ENCODE assay signal across 21 mouse cellular contexts in genomic region chr5:108657406-108657805, GRCm38 (mm10). TPM values are rescaled to one million over a fixed set of nuclear protein-coding genes. Genes with fewer than 3 reads are reported as not detected.
DNase-seq lines count a peak whose midpoint lies in the region; ATAC-seq and TF ChIP-seq lines count a peak whose summit lies in the region.
"Had no signal": no experiment of that assay in that cellular context is flagged by ENCODE, and none has a peak within 500 bp of the region (broad histone marks: within the 10 kb centered on the region; RNA-seq: fewer than 3 reads in every experiment).

No protein-coding gene starts in this region.

- H3K9ac ChIP-seq in forebrain, embryonic 13.5 days, result 0 out of 2 replicates have a peak overlapping the region, but pooled peaks have one; percentile 5
- no peak overlapping the region for H3K9ac ChIP-seq in forebrain, postnatal 0 days
- H3K9ac ChIP-seq in heart, embryonic 13.5 days, result 0 out of 2 replicates have a peak overlapping the region, but pooled peaks have one; percentile 14
- H3K9ac ChIP-seq: heart, embryonic 12.5 days; hindbrain, embryonic 12.5 days; hindbrain, embryonic 15.5 days had no signal

- H3K4me2 ChIP-seq in forebrain, embryonic 13.5 days, result no peak overlapping the region
- H3K4me2 ChIP-seq in forebrain, postnatal 0 days (ENCODE audit: low read depth), result no peak overlapping the region
- no peak overlapping the region for H3K4me2 ChIP-seq in heart, embryonic 13.5 days
- H3K4me2 ChIP-seq: heart, embryonic 12.5 days; hindbrain, embryonic 12.5 days; hindbrain, embryonic 15.5 days had no signal

- no peaks in the 10 kb centered on the region for H3K27me3 ChIP-seq in forebrain, embryonic 13.5 days
- H3K27me3 ChIP-seq in forebrain, postnatal 0 days (ENCODE audit: insufficient read depth, low read length), result no peaks in the 10 kb centered on the region
- no peaks in the 10 kb centered on the region for H3K27me3 ChIP-seq in heart, embryonic 13.5 days (replicated peaks)
- H3K27me3 ChIP-seq: heart, embryonic 12.5 days; hindbrain, embryonic 12.5 days; hindbrain, embryonic 15.5 days had no signal

- ATAC-seq in forebrain, embryonic 13.5 days, result no peak
- ATAC-seq in forebrain, postnatal 0 days, result no peak
- no peak for ATAC-seq in heart, embryonic 13.5 days (ENCODE audit: extremely low read depth, insufficient number of reproducible peaks, low FRiP score, low TSS enrichment)
- ATAC-seq: CD4-positive, CD25-positive, alpha-beta regulatory T cell, adult 4 months; forebrain, embryonic 16.5 days; intestine, postnatal 0 days had no signal

- H3K4me1 ChIP-seq in forebrain, embryonic 13.5 days, result peaks cover 18% of the 10 kb centered on the region
- H3K4me1 ChIP-seq in forebrain, postnatal 0 days (ENCODE audit: insufficient read depth), result peaks cover 8% of the 10 kb centered on the region
- H3K4me1 ChIP-seq in heart, embryonic 13.5 days, result peaks cover 15% of the 10 kb centered on the region

- no peak overlapping the region for H3K27ac ChIP-seq in forebrain, embryonic 13.5 days
- H3K27ac ChIP-seq in forebrain, postnatal 0 days (ENCODE audit: low read depth, low read length), result no peak overlapping the region
- H3K27ac ChIP-seq in heart, embryonic 13.5 days (replicated peaks), result no peak overlapping the region
- H3K27ac ChIP-seq: forebrain, embryonic 10.5 days; gastrocnemius, adult 2 months; hindbrain, embryonic 12.5 days; hindbrain, embryonic 15.5 days had no signal

- no peak for DNase-seq in forebrain, postnatal 0 days
- no peak for DNase-seq in heart, adult 9 months (ENCODE audit: low spot score in 2 of 2)
- peak; percentile 1 for DNase-seq in right cerebral cortex, postnatal 14 days
- DNase-seq in right cerebral cortex, postnatal 4 days, result no peak
- DNase-seq: adrenal gland, adult 2 months; adrenal gland, postnatal 14 days; cerebellum, adult 11 months; cerebellum, postnatal 25 days; gastrocnemius, adult 2 months; gastrocnemius, postnatal 14 days; heart, adult 18-20 months; heart, postnatal 14 days had no signal

- 81% methylated on average over 5 of the region's 5 CpGs for WGBS in forebrain, embryonic 13.5 days
- WGBS in forebrain, postnatal 0 days, result 84% methylated on average over 5 of the region's 5 CpGs
- 72% methylated on average over 5 of the region's 5 CpGs for WGBS in heart, embryonic 13.5 days

- H3K4me3 ChIP-seq in forebrain, embryonic 13.5 days, result no peak overlapping the region
- H3K4me3 ChIP-seq in forebrain, postnatal 0 days (ENCODE audit: low read depth, low read length), result no peak overlapping the region
- no peak overlapping the region for H3K4me3 ChIP-seq in heart, embryonic 13.5 days
- H3K4me3 ChIP-seq: forebrain, embryonic 10.5 days; gastrocnemius, adult 2 months; heart, embryonic 12.5 days; hindbrain, embryonic 12.5 days; hindbrain, embryonic 15.5 days had no signal

- no peak for TF ChIP-seq CTCF in forebrain, postnatal 0 days (IDR thresholded peaks at IDR 0.05; ENCODE audit: low read depth)

- H3K9me3 ChIP-seq in forebrain, embryonic 13.5 days (replicated peaks), result no peaks in the 10 kb centered on the region
- H3K9me3 ChIP-seq in forebrain, postnatal 0 days (ENCODE audit: low read length), result no peaks in the 10 kb centered on the region
- H3K9me3 ChIP-seq in heart, embryonic 13.5 days, result no peaks in the 10 kb centered on the region
- H3K9me3 ChIP-seq: forebrain, embryonic 10.5 days; heart, embryonic 12.5 days; hindbrain, embryonic 12.5 days; hindbrain, embryonic 15.5 days had no signal

- H3K36me3 ChIP-seq in forebrain, embryonic 13.5 days (ENCODE audit: poor library complexity, severe bottlenecking), result peaks cover 53% of the 10 kb centered on the region
- peaks cover 52% of the 10 kb centered on the region for H3K36me3 ChIP-seq in forebrain, postnatal 0 days (ENCODE audit: insufficient read depth)
- H3K36me3 ChIP-seq in heart, embryonic 13.5 days, result peaks cover 58% of the 10 kb centered on the region

RNA-seq across cellular contexts. Expression of gene Idua, which starts 2.7 kb away (rescaled TPM):
- 7.7 and 7.9 TPM in 2 replicates for polyA plus RNA-seq in forebrain, embryonic 13.5 days (2015; fragmentation: Nextera tagmentation; extraction: Ambion mirVana)
- total RNA-seq in forebrain, postnatal 0 days (2014; rRNA removed), result 5.7 and 8.7 TPM in 2 replicates
- 4.3 and 6.3 TPM in 2 replicates for polyA plus RNA-seq in forebrain, postnatal 0 days (2015; fragmentation: Nextera tagmentation; extraction: Ambion mirVana)
- 13.5 and 15.4 TPM in 2 replicates for polyA plus RNA-seq in heart, embryonic 13.5 days (2015; fragmentation: Nextera tagmentation; extraction: Ambion mirVana)

RNA-seq across cellular contexts. Expression of gene Dgkq, which starts 12.1 kb away (rescaled TPM):
- 13.7 and 19.0 TPM in 2 replicates for polyA plus RNA-seq in forebrain, embryonic 13.5 days (2015; fragmentation: Nextera tagmentation; extraction: Ambion mirVana)
- 54.5 and 59.5 TPM in 2 replicates for total RNA-seq in forebrain, postnatal 0 days (2014; rRNA removed)
- polyA plus RNA-seq in forebrain, postnatal 0 days (2015; fragmentation: Nextera tagmentation; extraction: Ambion mirVana), result 8.6 and 11.6 TPM in 2 replicates
- polyA plus RNA-seq in heart, embryonic 13.5 days (2015; fragmentation: Nextera tagmentation; extraction: Ambion mirVana), result 5.9 and 6.0 TPM in 2 replicates

RNA-seq across cellular contexts. Expression of gene Slc26a1, which starts 18.0 kb away (rescaled TPM):
- polyA plus RNA-seq in forebrain, embryonic 13.5 days (2015; fragmentation: Nextera tagmentation; extraction: Ambion mirVana), result 1.5 and 1.6 TPM in 2 replicates
- 4.4 and 6.9 TPM in 2 replicates for total RNA-seq in forebrain, postnatal 0 days (2014; rRNA removed)
- 2.6 and 3.9 TPM in 2 replicates for polyA plus RNA-seq in forebrain, postnatal 0 days (2015; fragmentation: Nextera tagmentation; extraction: Ambion mirVana)
- 0.62 and 0.99 TPM in 2 replicates for polyA plus RNA-seq in heart, embryonic 13.5 days (2015; fragmentation: Nextera tagmentation; extraction: Ambion mirVana)
- total RNA-seq: gastrocnemius, adult 2 months; gastrocnemius, postnatal 14 days; heart, adult 18-20 months; heart, postnatal 14 days had no signal

RNA-seq across cellular contexts. Expression of gene Tmem175, which starts 27.8 kb away (rescaled TPM):
- polyA plus RNA-seq in forebrain, embryonic 13.5 days (2015; fragmentation: Nextera tagmentation; extraction: Ambion mirVana), result 19.9 and 20.0 TPM in 2 replicates
- total RNA-seq in forebrain, postnatal 0 days (2014; rRNA removed), result 17.5 and 27.2 TPM in 2 replicates
- polyA plus RNA-seq in forebrain, postnatal 0 days (2015; fragmentation: Nextera tagmentation; extraction: Ambion mirVana), result 32.2 and 34.8 TPM in 2 replicates
- polyA plus RNA-seq in heart, embryonic 13.5 days (2015; fragmentation: Nextera tagmentation; extraction: Ambion mirVana), result 17.0 and 17.9 TPM in 2 replicates

RNA-seq across cellular contexts. Expression of gene Gak, which starts 27.9 kb away (rescaled TPM):
- 45.3 and 50.5 TPM in 2 replicates for polyA plus RNA-seq in forebrain, embryonic 13.5 days (2015; fragmentation: Nextera tagmentation; extraction: Ambion mirVana)
- 77.6 and 79.1 TPM in 2 replicates for total RNA-seq in forebrain, postnatal 0 days (2014; rRNA removed)
- 44.6 and 48.6 TPM in 2 replicates for polyA plus RNA-seq in forebrain, postnatal 0 days (2015; fragmentation: Nextera tagmentation; extraction: Ambion mirVana)
- 28.9 and 31.5 TPM in 2 replicates for polyA plus RNA-seq in heart, embryonic 13.5 days (2015; fragmentation: Nextera tagmentation; extraction: Ambion mirVana)
